Mouse (Mus musculus): ENCODE measurements at regions not wholly inside any gene's neighbourhood (a gene's known extent, or its start where the extent isn't known, plus 50 kb on each side); places are given as distances from the start of the nearest gene placed in this dataset.
A peak's percentile ranks its signal among the peaks of the same experiment; 100 is the strongest.

- Histone ChIP-seq H3K4me1 (no peaks in the 10 kb centered on the region), H3K27me3 (no peaks in the 10 kb centered on the region), H3K9me3 (replicated peaks) (no peaks in the 10 kb centered on the region), H3K27ac (replicated peaks) (no peak overlapping the region), H3K9ac (no peak overlapping the region), H3K36me3 (no peaks in the 10 kb centered on the region), H3K4me2 (replicated peaks) (no peak overlapping the region), H3K4me3 (replicated peaks) (no peak overlapping the region)
- WGBS: 88% methylated on average over 3 of the region's 3 CpGs
- no peak for ATAC-seq (ENCODE audit: insufficient number of reproducible peaks, low FRiP score, low TSS enrichment, low read depth)
Observed at GRCm38 (mm10) chr3:128030352-128030751, 134.2 kb upstream of the Fam241a start.

GRCm38 (mm10) chr3:128029565-128029915 is 133.4 kb upstream of the Fam241a start:
- Histone ChIP-seq H3K4me2 (replicated peaks) (no peak overlapping the region), H3K27ac (replicated peaks) (no peak overlapping the region)

GRCm38 (mm10) chr3:128028856-128029564 is 132.9 kb upstream of the Fam241a start:
- ATAC-seq (ENCODE audit: insufficient number of reproducible peaks, low FRiP score, low TSS enrichment, low read depth): peak; percentile 63
- no peak overlapping the region for H3K9ac ChIP-seq
- WGBS: 21% methylated on average over 11 of the region's 11 CpGs
- no peak overlapping the region for H3K27ac ChIP-seq (replicated peaks)
- H3K9me3 ChIP-seq (replicated peaks): no peaks in the 10 kb centered on the region
- H3K36me3 ChIP-seq: no peaks in the 10 kb centered on the region
- no peak overlapping the region for H3K4me2 ChIP-seq (replicated peaks)
- 0 out of 2 replicates have a peak, but pooled peaks cover 4% of the 10 kb centered on the region for H3K4me1 ChIP-seq
- H3K4me3 ChIP-seq (replicated peaks): no peak overlapping the region
- no peaks in the 10 kb centered on the region for H3K27me3 ChIP-seq

More at GRCm38 (mm10) chr3:128029565-128029915, 133.4 kb upstream of the Fam241a start:
- 35% methylated on average over 5 of the region's 5 CpGs for WGBS
- no peak overlapping the region for H3K4me3 ChIP-seq (replicated peaks)
- H3K4me1 ChIP-seq: 0 out of 2 replicates have a peak, but pooled peaks cover under 1% of the 10 kb centered on the region
- peak; percentile 63; the same call in 1 of the 2 replicates for ATAC-seq (ENCODE audit: insufficient number of reproducible peaks, low FRiP score, low TSS enrichment, low read depth)
- no peaks in the 10 kb centered on the region for H3K36me3 ChIP-seq
- H3K9me3 ChIP-seq (replicated peaks): no peaks in the 10 kb centered on the region
- H3K9ac ChIP-seq: no peak overlapping the region
- H3K27me3 ChIP-seq: no peaks in the 10 kb centered on the region

DNA sequence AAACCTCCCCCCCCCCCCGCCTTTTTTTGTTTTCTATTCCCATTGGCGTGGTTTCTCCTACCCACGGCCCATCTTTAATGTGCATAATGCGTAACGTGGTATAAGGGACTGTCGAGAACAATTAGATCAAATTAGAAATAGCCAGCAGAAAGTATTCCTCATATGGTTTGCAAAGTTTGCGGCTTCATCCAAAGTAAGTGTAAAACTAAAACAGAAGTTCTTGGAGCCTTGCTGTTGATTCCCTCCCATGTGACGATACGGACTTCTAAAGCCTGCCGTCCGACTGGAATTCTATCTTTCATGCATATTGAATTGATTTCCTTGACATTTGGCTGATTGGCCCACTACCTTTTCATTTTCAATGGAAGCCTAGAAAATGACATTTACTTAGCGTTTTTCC is 128.7 kb upstream of the Fam241a start:
- H3K27ac ChIP-seq (replicated peaks): no peak overlapping the region
- no peak overlapping the region for H3K4me3 ChIP-seq (replicated peaks)
- H3K4me1 ChIP-seq: 0 out of 2 replicates have a peak, but pooled peaks cover 4% of the 10 kb centered on the region
- H3K27me3 ChIP-seq: no peaks in the 10 kb centered on the region
- H3K9ac ChIP-seq: no peak overlapping the region
- no peaks in the 10 kb centered on the region for H3K9me3 ChIP-seq (replicated peaks)
- no peak overlapping the region for H3K4me2 ChIP-seq (replicated peaks)
- no peak for ATAC-seq (ENCODE audit: insufficient number of reproducible peaks, low FRiP score, low TSS enrichment, low read depth)
- H3K36me3 ChIP-seq: no peaks in the 10 kb centered on the region
- WGBS: 44% methylated on average over 12 of the region's 12 CpGs

- H3K4me3 ChIP-seq (replicated peaks): no peak overlapping the region
- no peaks in the 10 kb centered on the region for H3K36me3 ChIP-seq
- WGBS: 80% methylated on average over 1 of the region's 1 CpGs
- H3K9ac ChIP-seq: no peak overlapping the region
- no peaks in the 10 kb centered on the region for H3K4me1 ChIP-seq
- no peak overlapping the region for H3K4me2 ChIP-seq (replicated peaks)
- H3K27ac ChIP-seq (replicated peaks): no peak overlapping the region
- no peak for ATAC-seq (ENCODE audit: insufficient number of reproducible peaks, low FRiP score, low TSS enrichment, low read depth)
- H3K9me3 ChIP-seq (replicated peaks): no peaks in the 10 kb centered on the region
- H3K27me3 ChIP-seq: no peaks in the 10 kb centered on the region
Observed at GRCm38 (mm10) chr3:128014909-128015308, 118.8 kb upstream of the Fam241a start.

DNA sequence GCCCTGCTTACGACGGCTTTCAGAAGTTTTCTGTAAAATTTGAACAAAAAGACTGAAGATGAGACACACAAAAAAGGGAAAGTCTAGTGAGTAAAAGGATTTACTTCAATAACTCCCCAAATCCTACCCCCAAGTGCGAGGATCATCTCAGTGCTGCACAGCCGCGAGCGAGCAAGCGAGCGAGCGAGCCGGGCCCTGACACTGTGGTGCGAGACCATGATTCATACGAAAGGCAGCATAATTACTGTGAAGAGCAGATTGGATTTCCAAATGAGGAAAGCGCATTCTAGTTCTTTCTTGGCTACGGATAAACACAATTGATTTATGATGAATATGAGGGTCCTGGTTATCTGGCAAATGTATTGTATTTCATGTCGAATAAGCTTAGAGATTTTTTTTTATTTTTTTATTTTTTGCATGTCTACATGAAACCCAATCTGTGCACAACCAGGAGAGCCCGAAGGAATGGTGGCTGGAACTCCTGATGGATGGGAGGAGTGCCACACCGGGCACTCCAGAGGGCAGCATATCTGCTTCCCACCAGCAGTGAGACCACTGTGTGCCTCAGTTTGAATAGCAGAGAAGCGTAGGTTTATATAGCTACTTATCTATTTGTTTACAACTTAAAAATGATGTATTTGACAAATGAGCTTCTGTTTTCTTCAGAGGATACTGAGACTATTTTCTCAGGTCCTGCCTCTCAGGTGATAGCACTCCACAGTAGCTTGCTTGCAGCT is 106.9 kb upstream of the Fam241a start:
- Histone ChIP-seq H3K4me1 (0 out of 2 replicates have a peak, but pooled peaks cover 4% of the 10 kb centered on the region), H3K36me3 (no peaks in the 10 kb centered on the region), H3K9ac (no peak overlapping the region), H3K27me3 (no peaks in the 10 kb centered on the region), H3K4me3 (replicated peaks) (no peak overlapping the region), H3K4me2 (replicated peaks) (peak overlapping the region; percentile 4; the same call in 1 of the 2 replicates), H3K27ac (replicated peaks) (no peak overlapping the region), H3K9me3 (replicated peaks) (no peaks in the 10 kb centered on the region)
- WGBS: 59% methylated on average over 18 of the region's 18 CpGs
- ATAC-seq (ENCODE audit: insufficient number of reproducible peaks, low FRiP score, low TSS enrichment, low read depth): no peak

DNA sequence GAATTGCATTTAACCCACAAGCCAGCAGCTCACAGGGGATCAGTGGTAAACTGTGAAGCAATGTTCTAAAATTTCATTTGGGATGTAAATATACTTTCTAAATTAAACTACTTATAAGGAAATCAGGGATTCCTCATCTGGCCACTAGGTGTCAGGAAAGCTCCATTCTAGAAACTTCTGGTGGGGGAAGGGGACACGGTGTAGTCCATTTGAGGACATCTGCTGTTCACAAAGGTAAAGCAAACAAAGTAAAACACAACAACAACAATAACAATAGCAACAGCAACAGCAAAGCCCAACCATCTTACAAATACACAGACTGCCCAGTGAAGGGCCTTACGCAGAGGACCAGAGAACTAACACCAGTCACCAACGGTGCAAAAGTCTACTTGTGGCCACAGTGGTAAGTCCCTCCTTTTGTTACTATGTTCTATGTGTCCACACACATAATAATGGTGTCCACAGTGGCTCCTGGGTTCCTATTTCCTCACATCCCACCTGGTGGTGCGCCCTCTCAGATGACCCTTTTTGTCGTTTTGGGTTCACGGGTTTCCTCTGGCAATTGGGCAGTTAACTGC is 105.9 kb upstream of the Fam241a start:
- 72% methylated on average over 6 of the region's 6 CpGs for WGBS
- peak; percentile 24; the same call in 1 of the 2 replicates for ATAC-seq (ENCODE audit: insufficient number of reproducible peaks, low FRiP score, low TSS enrichment, low read depth)
- Histone ChIP-seq H3K9ac (no peak overlapping the region), H3K4me2 (replicated peaks) (no peak overlapping the region), H3K4me3 (replicated peaks) (no peak overlapping the region), H3K27me3 (no peaks in the 10 kb centered on the region), H3K4me1 (0 out of 2 replicates have a peak, but pooled peaks cover 4% of the 10 kb centered on the region), H3K36me3 (no peaks in the 10 kb centered on the region), H3K27ac (replicated peaks) (no peak overlapping the region), H3K9me3 (replicated peaks) (no peaks in the 10 kb centered on the region)

DNA sequence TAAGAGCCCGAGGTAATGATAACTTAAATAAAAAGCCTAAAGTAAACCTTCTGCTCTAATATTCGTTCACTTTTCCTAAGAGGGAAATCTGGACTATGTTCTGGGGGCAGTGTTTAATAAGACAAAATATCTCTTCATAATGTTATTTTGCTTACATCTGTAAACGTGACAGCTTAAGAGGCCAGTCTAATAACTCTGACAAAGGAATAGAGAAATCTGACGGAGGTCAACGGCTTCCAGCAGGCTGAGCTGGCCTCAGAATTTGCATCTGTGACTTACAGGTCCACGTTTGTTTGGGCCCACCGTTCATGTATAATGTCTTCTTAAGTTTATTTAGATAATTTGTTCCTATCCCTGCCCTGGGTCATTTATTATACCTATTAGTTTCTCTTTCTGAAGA is 99.6 kb upstream of the Fam241a start:
- Histone ChIP-seq H3K4me3 (replicated peaks) (no peak overlapping the region), H3K27me3 (no peaks in the 10 kb centered on the region), H3K27ac (replicated peaks) (no peak overlapping the region), H3K36me3 (no peaks in the 10 kb centered on the region), H3K4me2 (replicated peaks) (no peak overlapping the region), H3K4me1 (no peaks in the 10 kb centered on the region), H3K9ac (no peak overlapping the region), H3K9me3 (replicated peaks) (no peaks in the 10 kb centered on the region)
- no peak for ATAC-seq (ENCODE audit: insufficient number of reproducible peaks, low FRiP score, low TSS enrichment, low read depth)
- WGBS: 63% methylated on average over 7 of the region's 7 CpGs

DNA sequence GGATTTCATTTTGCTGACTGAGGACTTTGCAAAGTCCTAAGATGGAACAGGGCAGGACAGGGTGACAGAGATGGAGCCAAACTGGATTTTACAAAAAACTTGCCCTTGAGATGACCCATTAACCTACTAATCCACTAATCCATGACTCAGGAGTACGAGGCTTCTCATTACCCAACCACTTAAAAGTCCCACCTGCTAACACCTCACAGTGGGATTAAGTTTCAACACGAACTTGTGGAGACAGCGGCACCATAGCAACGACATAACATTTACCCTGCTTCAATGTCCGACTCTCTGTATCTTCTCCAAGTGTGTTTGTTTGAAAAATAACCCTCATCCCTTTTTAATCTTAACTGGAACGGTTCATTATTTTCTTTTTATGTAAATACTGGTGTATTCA is 91.5 kb upstream of the Fam241a start:
- Histone ChIP-seq H3K4me3 (replicated peaks) (no peak overlapping the region), H3K4me1 (no peaks in the 10 kb centered on the region), H3K27me3 (no peaks in the 10 kb centered on the region), H3K27ac (replicated peaks) (no peak overlapping the region), H3K4me2 (replicated peaks) (no peak overlapping the region), H3K9ac (no peak overlapping the region), H3K9me3 (replicated peaks) (no peaks in the 10 kb centered on the region), H3K36me3 (no peaks in the 10 kb centered on the region)
- WGBS: 54% methylated on average over 6 of the region's 6 CpGs
- ATAC-seq (ENCODE audit: insufficient number of reproducible peaks, low FRiP score, low TSS enrichment, low read depth): no peak

DNA sequence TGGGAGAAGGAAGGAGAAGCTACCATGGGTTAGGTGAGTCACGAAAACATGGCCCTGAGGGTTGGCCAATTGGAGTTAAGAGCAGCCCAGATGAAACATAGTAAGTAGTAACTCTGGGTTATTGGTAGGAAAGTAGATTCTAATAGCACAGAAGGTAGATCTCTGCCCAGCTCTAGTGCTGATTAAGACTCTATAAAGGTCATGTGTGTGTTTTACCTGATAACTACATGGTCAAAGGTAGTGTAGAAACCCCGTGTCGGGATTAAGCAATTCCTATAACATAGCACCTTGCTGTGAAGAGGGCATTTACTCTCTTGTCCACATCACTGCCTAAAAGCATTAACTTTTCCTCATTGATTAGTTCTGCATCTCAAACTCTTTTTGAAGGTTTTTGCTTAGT is 89.0 kb upstream of the Fam241a start:
- Histone ChIP-seq H3K36me3 (no peaks in the 10 kb centered on the region), H3K4me3 (replicated peaks) (no peak overlapping the region), H3K9ac (no peak overlapping the region), H3K27me3 (no peaks in the 10 kb centered on the region), H3K4me1 (no peaks in the 10 kb centered on the region), H3K4me2 (replicated peaks) (no peak overlapping the region), H3K9me3 (replicated peaks) (no peaks in the 10 kb centered on the region), H3K27ac (replicated peaks) (no peak overlapping the region)
- no peak for ATAC-seq (ENCODE audit: insufficient number of reproducible peaks, low FRiP score, low TSS enrichment, low read depth)
- WGBS: 89% methylated on average over 3 of the region's 3 CpGs

GRCm38 (mm10) chr3:127977240-127977639 is 81.1 kb upstream of the Fam241a start:
- no peaks in the 10 kb centered on the region for H3K9me3 ChIP-seq (replicated peaks)
- no peak overlapping the region for H3K27ac ChIP-seq (replicated peaks)
- no peak for ATAC-seq (ENCODE audit: insufficient number of reproducible peaks, low FRiP score, low TSS enrichment, low read depth)
- H3K36me3 ChIP-seq: no peaks in the 10 kb centered on the region
- WGBS: 46% methylated on average over 6 of the region's 6 CpGs
- no peak overlapping the region for H3K4me3 ChIP-seq (replicated peaks)
- no peaks in the 10 kb centered on the region for H3K27me3 ChIP-seq
- H3K4me2 ChIP-seq (replicated peaks): no peak overlapping the region
- no peak overlapping the region for H3K9ac ChIP-seq
- no peaks in the 10 kb centered on the region for H3K4me1 ChIP-seq
